Mouse (Mus musculus) hindbrain, embryonic 13.5 days (tissue): ENCODE measurements around the gene Zfp40. TPM values are rescaled to one million over a fixed set of nuclear protein-coding genes. Genes with fewer than 3 reads are reported as not detected.
"Not testable (repeated sequence)": the region's sequence is repeated elsewhere in the genome, so short reads cannot be mapped to it uniquely, and the experiment has no call there.

Experiments used
- ATAC-seq: fragments of 200-750 bp; cut with Nextera tagmentation; 2 replicates; pipeline ENCODE4 v1.8.0; 2017; ENCODE audit warnings: moderate TSS enrichment; ENCODE audit not compliant: low FRiP score
- H3K27ac ChIP-seq: fragments of 300-500 bp; sonication (generic); 2 replicates; pipeline ENCODE4 v1.5.1; 2015; ENCODE audit warnings: inconsistent platforms, mild to moderate bottlenecking, moderate library complexity
- H3K27me3 ChIP-seq: fragments of 300-500 bp; sonication (generic); 2 replicates; pipeline ENCODE4 v1.6.1; 2015; ENCODE audit warnings: mild to moderate bottlenecking, inconsistent platforms
- H3K36me3 ChIP-seq: fragments of 300-500 bp; sonication (generic); 2 replicates; pipeline ENCODE4 v1.6.1; 2015; ENCODE audit warnings: mild to moderate bottlenecking, inconsistent platforms
- H3K4me1 ChIP-seq: fragments of 300-500 bp; sonication (generic); replicated peaks from 2 replicates; pipeline ENCODE4 v1.6.1; 2015; ENCODE audit warnings: inconsistent platforms
- H3K4me2 ChIP-seq: fragments of 300-500 bp; sonication (generic); 2 replicates; pipeline ENCODE4 v1.6.1; 2015; ENCODE audit warnings: inconsistent platforms, mild to moderate bottlenecking, moderate library complexity
- H3K4me3 ChIP-seq: fragments of 300-500 bp; sonication (generic); 2 replicates; pipeline ENCODE4 v1.5.1; 2015; ENCODE audit warnings: mild to moderate bottlenecking, inconsistent platforms
- H3K9ac ChIP-seq: fragments of 300-500 bp; sonication (generic); 2 replicates; pipeline ENCODE4 v1.6.1; 2015; ENCODE audit warnings: mild to moderate bottlenecking, inconsistent platforms
- H3K9me3 ChIP-seq: fragments of 300-500 bp; sonication (generic); 2 replicates; pipeline ENCODE4 v1.6.1; 2016; ENCODE audit warnings: inconsistent platforms
- WGBS: fragments of 180-500 bp; shearing (Covaris S2); methylation state at CpG from one replicate; pipeline ENCODE4 v1.1.7; 2015; 5-methylcytosine and 5-hydroxymethylcytosine counted together
- polyA plus RNA-seq: library from polyadenylated mRNA; unstranded; fragments of >200 nt; fragmentation: Nextera tagmentation; extraction: Ambion mirVana; gene quantifications from 2 replicates; pipeline ENCODE4 v1.2.1, GENCODE M21; 2015

Zfp40 gene
- 22.9 and 23.3 TPM in 2 replicates for polyA plus RNA-seq

- ATAC-seq = peak; percentile 100
- WGBS = 4% methylated on average over 27 of the region's 27 CpGs
- Histone ChIP-seq H3K27ac (peak within 1 kb of the TSS; percentile 77), H3K4me1 (peaks cover 19% of the 10 kb centered on the region), H3K36me3 (peaks cover 7% of the 10 kb centered on the region; the same call in 1 of the 2 replicates), H3K27me3 (no peaks in the 10 kb centered on the region), H3K9ac (peak within 1 kb of the TSS; percentile 75), H3K4me2 (peak within 1 kb of the TSS; percentile 73), H3K9me3 (no peaks in the 10 kb centered on the region), H3K4me3 (peak within 1 kb of the TSS; percentile 56)
These were observed at the start of gene Zfp40 for GRCm38 (mm10) chr17:23192453-23193379. Gene Zfp40 (minus strand): TSS chr17:23193252.

GRCm38 (mm10) chr17:23218320-23218719 lies 25.3 kb upstream of the Zfp40 start:
- Histone ChIP-seq H3K4me2 (no peak overlapping the region), H3K4me3 (no peak overlapping the region)
- WGBS = 93% methylated on average over 2 of the region's 2 CpGs

GRCm38 (mm10) chr17:23199856-23200255 lies 6.8 kb upstream of the Zfp40 start:
- not testable (repeated sequence) for ATAC-seq, H3K4me1 ChIP-seq, H3K36me3 ChIP-seq, H3K27me3 ChIP-seq, H3K9ac ChIP-seq, H3K4me3 ChIP-seq, H3K4me2 ChIP-seq, H3K27ac ChIP-seq, H3K9me3 ChIP-seq
- 2% methylated on average over 1 of the region's 1 CpGs for WGBS

More at GRCm38 (mm10) chr17:23218320-23218719, 25.3 kb upstream of the Zfp40 start:
- Histone ChIP-seq H3K27me3 (no peaks in the 10 kb centered on the region), H3K36me3 (no peaks in the 10 kb centered on the region), H3K27ac (no peak overlapping the region), H3K9me3 (no peaks in the 10 kb centered on the region), H3K9ac (no peak overlapping the region), H3K4me1 (no peaks in the 10 kb centered on the region)
- ATAC-seq = no peak

- Histone ChIP-seq H3K4me2 (peak overlapping the region; percentile 73), H3K27ac (no peak overlapping the region), H3K36me3 (peaks cover 7% of the 10 kb centered on the region; the same call in 1 of the 2 replicates), H3K9ac (peak overlapping the region; percentile 75), H3K4me1 (peaks cover 19% of the 10 kb centered on the region), H3K9me3 (no peaks in the 10 kb centered on the region), H3K4me3 (peak overlapping the region; percentile 48), H3K27me3 (no peaks in the 10 kb centered on the region)
- peak; percentile 94 for ATAC-seq
- WGBS = under 1% methylated on average over 11 of the region's 11 CpGs
These were observed 389 bp upstream of the Zfp40 start for GRCm38 (mm10) chr17:23193441-23193840.

GRCm38 (mm10) chr17:23187680-23188079 lies 5.4 kb downstream of the Zfp40 start:
- ATAC-seq = no peak
- Histone ChIP-seq H3K9me3 (no peaks in the 10 kb centered on the region), H3K27ac (no peak overlapping the region), H3K4me2 (no peak overlapping the region), H3K27me3 (no peaks in the 10 kb centered on the region), H3K9ac (no peak overlapping the region), H3K36me3 (peaks cover 38% of the 10 kb centered on the region), H3K4me3 (no peak overlapping the region), H3K4me1 (peaks cover 19% of the 10 kb centered on the region)
- WGBS = 77% methylated on average over 2 of the region's 2 CpGs

Other genes with a start within 250 kb of the Zfp40 start
- not detected in 2 replicates for gene Vmn2r-ps130, start 132.1 kb downstream of the Zfp40 start, polyA plus RNA-seq
- gene Vmn2r114, start 119.3 kb upstream of the Zfp40 start, polyA plus RNA-seq = not detected in 2 replicates
- not detected in 2 replicates for gene Vmn2r115, start 150.5 kb upstream of the Zfp40 start, polyA plus RNA-seq
- gene Vmn2r116, start 191.4 kb upstream of the Zfp40 start, polyA plus RNA-seq = not detected in 2 replicates